Mouse (Mus musculus) frontal cortex, postnatal 25 days (tissue): ENCODE measurements at regions not wholly inside any gene's neighbourhood (a gene's known extent, or its start where the extent isn't known, plus 50 kb on each side); places are given as distances from the start of the nearest gene placed in this dataset.
A peak's percentile ranks its signal among the peaks of the same experiment; 100 is the strongest.

Experiments
- DNase-seq, 2 experiments: peaks; one replicate each; pipeline ENCODE4 v3.0.0; 2022; ENCODE audit warnings: low spot score in 2 of 2

GRCm38 (mm10) chr17:94553400-94553799 is 196.4 kb downstream of the Mettl4 start:
- DNase-seq = no peak

- DNase-seq = peak in 1 of 2 experiments; percentile 4
Measured at GRCm38 (mm10) chr17:94528765-94529164, 221.1 kb downstream of the Mettl4 start.
